Mouse (Mus musculus) heart, adult 8-10 months (tissue): ENCODE measurements around the gene Pus7l. TPM values are rescaled to one million over a fixed set of nuclear protein-coding genes. Genes with fewer than 3 reads are reported as not detected.

Experiments
- DNase-seq: peaks from one replicate; pipeline ENCODE4 v3.0.0; 2022; ENCODE audit warnings: low spot score
- total RNA-seq, 4 experiments: library from RNA; stranded (reverse); gene quantifications; 2 replicates each; pipeline ENCODE4 v1.2.4; 2022

Gene Pus7l
- total RNA-seq, result 1 to 10 TPM; 1.7 to 2.5 (median 2.1) TPM

DNA sequence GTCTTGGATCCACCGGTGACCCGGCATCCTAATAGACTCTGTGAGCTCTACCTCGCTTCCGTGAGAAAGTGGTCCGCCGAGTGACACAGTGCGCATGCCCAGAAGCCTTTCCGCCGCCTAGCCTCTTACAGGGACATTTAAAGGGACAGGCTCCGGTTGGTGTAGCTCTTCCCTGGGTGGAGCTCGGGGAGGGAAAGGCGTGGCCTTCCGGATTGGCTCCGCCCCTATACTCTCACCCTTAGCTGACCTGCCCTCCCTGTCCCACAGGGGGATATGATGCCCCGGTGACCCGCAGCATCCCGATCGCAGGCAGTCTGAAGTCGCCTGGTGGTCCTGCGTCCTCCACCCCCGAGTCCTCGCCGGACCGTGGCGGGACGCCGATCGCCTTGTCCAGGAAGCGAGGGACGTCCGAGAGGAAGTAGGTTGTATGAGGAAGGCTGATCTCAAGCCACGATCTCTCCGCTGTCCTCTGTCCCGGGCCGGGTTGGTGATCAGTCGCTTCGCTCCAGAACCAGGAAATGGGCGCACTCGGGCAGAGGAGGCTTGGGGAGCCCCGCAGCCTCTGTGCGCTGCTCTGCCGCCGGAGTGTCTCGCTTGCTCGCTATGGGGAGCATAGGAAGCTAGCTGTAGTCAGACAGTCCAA lies at the start of gene Pus7l, which contains the start of gene Irak4:
TSS of gene Pus7l (minus strand) at position 139 of the 643 bp plus-strand sequence.
TSS of gene Irak4 (plus strand) at position 235 of the 643 bp plus-strand sequence.
- DNase-seq, result peak; percentile 94

DNA sequence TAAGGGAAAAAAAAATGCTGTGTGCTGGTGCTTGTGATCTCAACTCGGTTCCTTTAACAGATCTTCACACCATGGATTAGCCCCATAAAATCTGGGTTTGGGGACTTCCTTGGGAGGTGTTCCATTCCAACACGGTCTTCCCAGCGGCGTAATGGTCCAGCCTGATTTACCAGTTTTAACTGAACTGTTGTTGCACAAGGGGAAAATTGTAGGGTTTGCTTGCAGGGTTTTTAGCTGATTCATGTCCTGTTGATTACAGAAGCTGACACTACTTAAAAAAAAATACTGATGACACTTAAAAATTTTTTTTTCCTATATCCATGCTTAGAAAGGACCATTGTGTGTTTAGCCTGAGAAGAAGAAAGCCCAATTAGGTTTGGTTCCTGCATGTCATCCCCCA lies 48.0 kb upstream of the Pus7l start:
- DNase-seq, result no peak

DNA sequence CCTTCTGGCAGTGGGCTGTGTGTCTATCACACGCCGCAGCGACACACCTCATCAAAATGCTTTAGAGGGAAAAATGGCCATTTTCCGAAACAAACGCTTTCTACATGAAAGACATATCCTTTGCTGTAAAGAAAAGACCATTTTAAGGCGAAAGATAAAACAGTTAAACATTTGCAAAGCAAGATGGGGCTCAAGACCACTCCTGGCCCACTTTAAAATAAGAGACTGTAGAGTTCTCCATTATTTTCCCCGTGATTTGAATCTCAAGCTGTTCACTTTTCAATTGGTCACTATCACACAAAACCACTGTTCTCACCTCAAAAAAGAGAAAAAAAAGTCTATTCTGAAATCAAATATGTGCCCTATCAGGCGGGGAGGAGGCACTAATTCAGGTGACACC lies 46.7 kb upstream of the Pus7l start:
- DNase-seq, result no peak

DNA sequence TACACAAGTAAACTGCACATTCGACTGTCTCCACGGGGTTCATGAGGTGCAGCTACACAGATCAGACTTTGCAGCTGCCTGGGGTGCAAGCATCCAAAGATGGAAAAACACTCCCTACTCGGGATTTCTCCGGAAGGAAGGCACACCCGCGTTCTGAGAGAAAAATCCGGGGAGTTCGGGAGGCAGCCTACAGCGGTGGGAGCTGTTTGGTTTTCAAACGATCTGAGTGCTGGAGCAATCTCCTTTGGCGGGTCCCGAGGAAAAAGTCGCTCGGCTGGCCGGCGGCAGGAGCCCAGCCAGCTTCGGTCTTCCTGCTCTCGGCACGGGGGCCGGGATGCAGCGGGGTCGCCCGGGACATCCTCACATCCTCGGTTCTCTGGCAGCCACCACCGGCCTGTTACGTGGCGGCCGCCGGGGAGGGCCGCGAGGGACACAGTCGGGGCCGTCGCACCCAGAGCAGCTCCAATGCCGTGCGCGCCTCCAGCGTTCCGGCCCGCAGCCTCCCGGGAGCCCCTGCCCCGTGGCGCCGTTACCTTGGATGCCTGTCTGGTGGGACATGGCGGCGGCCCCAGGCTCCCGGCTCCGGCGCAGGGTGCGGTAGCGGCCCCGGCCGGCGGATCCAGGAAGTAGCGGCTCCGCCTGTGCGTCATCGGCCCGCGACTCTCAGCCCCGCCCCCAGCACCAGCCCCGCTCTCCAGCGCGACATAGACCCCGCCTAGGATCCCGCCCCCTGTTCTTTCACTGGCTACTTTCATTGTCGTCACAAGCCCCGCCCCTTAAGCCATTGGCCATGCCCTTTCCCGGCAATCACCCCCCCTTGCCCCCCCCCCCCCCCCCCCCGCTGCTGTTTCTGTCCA lies 46.1 kb upstream of the Pus7l start, which contains the start of gene Twf1:
TSS of gene Twf1 (minus strand) at position 671 of the 857 bp plus-strand sequence.
- peak; percentile 97 for DNase-seq

DNA sequence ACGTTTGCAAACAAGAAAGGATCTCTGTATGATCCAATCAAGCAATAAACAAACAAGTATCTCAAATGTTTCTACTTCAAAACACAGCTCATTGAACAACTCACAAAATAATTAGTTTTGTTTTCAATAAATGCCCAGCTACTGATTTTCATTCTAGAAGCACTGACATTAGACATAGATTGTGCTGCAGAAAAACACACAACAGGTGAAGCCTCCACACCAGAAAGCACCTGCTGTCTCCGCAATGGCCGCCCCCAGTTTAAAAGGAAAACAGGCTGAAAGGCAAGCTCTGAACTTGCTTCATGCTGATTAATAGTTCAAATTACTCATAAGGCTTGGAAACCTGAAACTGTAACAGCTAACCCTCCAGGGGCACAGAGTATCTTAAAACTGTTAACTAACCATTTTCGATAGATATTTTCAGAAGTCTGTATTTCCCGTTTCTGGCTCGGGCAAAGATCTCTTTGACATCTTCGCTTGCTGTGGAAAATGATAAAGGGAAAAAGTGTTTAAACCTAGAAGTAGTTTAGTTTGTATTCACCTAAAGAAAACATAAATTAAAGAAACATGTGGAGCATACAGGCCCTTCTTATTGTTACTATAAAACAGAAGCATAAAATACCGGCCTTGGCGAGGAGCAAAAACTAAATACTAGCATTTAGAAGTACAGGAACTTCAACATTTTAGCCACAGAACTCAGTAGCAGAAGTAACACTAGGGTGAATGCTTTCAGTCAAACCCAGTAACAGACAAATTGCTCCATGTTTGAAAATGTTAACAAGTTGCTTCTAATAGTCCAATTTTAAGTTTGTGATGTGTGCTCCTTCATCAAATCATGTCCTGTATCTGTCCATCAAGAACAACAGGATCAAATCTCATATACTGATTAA lies 44.7 kb upstream of the Pus7l start:
- DNase-seq, result no peak

DNA sequence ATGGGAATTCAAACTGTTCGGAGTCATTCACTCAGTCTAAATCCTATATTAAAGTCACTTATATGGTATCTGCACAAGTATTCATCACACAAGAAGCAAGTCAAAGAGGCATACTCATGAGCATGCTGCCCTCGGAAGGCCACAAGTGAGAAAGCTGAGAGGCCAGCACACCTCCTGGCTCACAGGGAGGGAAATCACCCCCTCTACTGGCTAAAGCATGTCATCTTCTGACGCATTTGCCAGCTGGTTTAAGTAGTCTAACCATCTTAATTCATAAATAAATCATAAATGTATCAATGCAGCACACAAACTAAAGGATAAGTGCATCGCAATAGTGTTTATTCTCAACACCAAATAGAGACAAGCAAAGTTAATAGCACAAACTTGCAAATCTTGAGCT lies 41.4 kb upstream of the Pus7l start:
- DNase-seq, result no peak

DNA sequence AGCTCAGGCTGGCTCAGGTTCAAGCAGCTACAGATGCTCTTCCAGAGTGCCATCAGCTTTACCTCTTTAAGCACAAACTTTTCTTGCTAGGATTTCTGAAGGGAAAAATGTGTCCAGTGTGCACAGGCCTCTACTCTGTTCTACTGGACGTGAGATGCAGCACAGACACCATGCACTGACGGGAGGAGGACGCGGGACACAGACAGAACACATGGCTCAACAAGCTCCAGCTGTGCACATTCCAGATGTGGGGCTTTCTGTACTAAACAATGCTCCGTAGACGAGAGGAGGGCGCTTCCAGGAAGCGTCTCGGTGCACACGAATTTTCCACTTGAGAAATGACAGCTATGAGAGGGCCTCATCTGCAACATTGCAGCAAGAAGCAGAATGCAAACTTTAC lies 39.8 kb upstream of the Pus7l start:
- DNase-seq, result no peak

DNA sequence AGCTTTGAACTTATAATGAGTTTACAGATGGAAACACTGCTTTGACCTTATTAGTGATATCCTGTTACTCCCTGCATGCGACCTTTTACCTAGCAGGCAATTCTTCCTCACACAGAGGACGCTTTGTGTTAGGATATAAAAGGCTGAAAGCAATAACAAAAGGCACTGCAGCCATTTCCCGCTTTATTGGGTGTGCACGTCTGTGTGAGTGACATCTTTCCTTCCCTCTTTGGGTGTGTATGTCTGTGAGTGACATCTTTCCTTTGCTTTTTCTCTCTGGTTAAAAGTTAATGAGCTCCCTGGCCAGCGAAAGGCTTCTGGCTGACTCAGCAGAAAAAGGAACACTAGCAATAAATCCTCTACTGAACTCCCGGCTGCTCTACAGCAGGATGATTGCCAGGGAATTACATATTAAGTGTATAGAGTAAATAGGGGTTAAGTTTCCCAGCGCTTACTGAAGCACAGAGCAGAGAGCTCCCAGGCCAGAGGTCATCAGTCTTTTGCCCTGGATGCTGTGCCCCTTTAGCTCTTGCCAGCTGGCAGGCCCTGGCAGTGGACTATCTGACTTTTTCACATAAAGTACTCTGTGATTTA lies 38.8 kb upstream of the Pus7l start:
- no peak for DNase-seq

DNA sequence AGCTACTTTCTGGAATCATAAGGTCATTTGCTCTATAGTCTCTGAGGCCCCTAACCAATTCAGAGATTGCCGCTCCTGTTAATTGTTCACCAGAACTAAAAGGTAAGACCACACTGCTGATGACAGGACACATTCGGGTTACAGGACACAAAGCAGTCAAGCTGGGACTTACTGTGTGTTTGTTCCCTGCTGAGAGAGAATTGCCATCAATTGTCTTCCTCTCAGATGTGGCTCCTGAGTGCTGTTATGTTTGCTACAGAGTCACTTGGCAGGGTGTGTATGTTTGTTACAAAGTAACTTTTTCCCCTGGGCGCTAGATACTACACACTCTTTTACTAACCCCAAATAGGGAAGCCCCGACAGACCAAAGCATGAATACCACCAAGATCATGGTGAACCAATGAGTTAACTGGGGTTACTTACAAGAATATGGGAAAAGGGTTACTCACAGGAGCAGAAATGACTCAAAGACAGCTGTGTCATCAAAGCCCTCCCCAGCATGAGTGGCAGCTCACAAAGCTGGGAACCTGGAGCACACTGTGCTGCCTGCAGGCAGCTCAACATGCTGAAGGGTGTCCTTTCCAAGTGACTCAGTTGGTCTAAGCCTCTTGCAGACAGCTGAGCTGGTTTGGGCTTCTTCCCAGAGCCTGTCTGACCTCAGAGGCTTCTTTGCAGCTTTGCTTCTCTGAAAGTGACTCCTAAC lies 31.4 kb upstream of the Pus7l start:
- DNase-seq, result no peak

DNA sequence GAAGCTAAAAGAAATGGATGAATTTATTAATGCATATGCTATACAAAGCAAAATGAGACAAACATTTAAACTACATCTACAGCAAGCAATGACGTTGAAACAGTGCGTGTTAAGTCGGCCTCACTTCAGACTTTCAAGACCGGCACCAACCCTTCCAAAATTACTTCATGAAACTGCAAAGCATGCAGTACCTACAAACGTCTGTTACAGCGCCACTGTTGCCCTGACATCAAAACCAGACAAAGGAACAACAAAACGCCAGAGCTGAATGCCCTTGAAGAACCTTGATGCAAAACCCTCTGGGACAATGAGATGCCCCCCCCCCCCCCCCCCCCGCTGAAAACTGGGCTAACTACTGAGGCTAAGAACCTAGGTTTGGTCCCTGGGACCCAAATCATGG lies 29.4 kb upstream of the Pus7l start:
- DNase-seq, result no peak

DNA sequence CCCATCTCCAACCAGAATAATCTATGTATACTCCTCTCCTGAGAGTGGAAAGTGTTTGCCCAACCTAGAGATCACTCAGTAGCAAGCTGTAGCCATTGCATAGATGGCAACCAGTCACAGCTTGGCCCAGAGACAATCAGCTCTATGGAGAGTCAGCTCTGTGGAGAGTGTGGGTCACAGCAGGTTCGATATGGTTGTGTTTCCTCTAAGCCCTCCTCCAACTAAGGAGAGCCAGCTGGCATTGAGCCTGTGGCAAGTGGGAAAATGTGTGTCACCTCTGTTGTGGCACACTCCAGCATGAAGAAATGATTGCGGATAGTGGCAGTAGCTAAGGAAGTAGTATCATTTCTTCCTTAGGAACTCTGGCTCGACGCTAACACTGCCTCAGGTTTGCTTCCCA lies 28.2 kb upstream of the Pus7l start:
- DNase-seq, result no peak

DNA sequence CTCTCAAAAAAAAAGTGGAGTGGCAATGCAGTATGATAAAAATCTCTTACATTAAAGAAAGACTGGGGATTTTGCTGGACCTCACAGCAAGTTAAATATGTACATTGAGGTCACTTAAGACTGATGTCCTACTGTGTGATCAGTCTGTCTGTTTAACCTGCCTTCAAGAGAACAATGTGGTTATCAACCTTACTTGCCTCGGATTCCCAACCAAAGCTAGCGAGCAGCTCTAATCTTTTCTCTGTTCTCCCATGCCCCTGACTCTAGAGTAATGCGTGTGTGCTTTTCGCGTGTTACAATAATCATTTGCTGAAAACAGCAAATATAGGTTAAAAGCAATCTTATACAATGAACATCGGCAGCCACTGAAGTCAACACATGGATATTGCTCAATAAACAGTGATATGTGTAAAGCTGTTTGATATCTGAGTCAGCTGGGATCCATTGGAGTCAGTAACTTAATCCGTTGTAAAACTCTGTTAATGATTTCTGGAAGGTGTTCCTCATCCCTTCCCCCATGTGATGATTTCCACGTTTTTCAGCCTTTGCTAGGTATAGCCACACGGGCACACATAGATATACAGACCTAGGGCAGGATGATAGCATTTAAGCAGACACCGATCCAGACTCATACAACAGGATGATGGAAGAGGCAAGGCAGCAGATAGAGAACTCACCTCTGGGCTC lies 25.3 kb upstream of the Pus7l start:
- no peak for DNase-seq

DNA sequence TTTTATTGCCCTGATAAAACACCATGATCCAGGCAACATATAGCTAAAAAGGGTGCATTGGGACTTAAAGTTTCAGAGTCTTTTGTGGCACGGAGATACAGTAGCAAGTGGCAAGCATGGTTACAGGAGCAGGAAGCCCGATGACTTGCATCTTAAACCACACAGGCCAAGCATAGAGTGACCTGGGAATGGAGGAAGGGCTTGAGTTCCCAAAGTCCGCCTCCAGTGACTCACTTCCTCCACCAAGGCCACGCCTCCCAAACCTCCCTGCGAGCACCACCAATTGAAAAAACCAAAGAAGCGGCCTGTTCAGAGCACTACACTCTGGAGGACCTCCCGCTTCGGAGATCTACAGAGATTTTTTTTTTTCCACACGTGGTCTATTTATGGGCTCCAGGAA lies 22.5 kb upstream of the Pus7l start:
- no peak for DNase-seq

DNA sequence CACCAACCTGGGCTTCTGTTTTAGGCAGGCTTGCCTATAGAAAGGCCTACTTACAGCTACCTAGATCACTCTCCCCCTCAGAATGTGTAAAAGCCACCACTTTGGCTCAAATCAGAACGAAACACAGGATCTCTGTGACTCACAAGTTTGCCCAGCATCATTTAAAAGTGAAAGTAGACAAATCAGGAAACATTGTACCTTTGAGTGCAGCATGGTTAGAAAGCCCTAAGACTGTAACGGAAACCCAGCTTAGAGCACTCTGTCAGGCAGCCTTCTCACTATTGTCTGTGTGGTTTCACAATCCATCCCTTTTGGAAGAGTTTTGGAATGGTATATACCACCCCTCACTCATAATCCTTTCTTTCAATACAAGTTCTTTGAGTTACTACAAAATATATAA lies 21.6 kb upstream of the Pus7l start:
- no peak for DNase-seq

DNA sequence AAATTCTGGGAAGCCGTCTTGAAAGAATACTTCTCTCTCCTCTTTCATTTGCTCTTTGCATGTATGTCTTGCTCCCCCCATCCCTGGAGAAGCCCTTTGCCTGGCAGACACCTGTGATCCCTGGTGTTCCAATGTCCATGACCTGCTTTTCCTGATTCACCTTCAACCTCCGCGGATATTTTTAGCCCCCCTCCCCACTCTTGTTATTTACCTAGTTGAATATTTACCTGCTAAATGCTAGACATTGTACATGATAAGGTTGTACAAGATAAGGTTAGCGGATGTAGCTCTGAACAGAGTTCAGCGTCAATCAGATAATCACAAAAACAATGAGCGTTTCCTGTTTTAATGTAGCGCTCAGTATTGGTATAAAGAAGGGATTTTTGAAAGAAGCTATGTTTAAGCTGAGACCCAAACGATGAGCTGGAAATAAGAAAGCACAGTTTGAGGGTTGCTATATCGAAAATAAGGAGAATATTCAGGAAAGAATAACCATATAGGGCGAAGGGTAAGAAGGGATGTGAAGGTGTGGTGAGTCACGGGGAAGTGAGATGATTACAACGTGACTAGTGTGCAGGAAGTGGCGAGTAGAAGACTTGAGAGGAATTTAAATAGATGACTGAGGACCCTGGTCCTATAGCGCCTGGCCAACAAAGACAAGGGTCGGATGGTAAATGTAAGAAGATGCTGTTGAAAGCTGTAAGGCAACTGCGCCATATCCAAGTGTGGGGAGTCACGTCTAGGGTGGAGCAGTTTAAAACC lies 15.7 kb upstream of the Pus7l start:
- DNase-seq, result no peak

DNA sequence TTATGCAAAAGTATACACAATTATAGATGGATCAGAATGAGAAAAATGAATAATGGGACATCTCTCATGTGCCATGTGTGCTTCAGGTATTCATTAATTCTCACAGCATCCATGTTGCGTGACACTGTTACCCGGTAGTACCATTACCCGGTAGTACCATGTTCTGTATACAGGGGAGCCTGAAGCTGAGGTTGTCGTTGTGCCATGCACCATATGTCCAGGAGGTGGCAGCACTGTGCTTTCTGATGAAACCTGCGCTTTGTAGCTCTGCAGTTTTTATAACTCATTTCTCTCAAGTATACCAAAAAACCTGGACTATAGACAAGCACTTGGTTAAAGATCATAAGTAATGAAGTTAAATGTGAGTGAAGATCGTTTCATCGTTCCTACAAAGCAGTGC lies 14.1 kb upstream of the Pus7l start:
- peak; percentile 80 for DNase-seq

DNA sequence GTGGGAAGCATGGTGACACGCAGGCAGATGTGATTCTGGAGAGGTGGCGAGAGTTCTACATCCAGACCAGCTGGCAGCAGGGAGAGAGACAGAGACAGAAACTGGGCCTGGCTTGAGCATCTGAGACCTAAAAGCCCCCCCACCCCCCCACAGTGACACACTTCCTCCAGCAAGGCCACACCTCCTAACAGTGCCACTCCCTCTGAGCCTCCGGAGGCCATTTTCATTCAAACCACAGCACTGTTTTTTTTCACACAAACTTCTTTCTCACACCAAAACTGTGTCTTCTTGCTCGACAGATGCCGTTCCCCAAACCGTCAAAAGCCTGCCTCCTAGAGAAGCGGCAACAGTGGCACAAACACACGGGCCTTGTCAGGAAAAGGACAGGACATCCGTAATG lies 10.2 kb upstream of the Pus7l start:
- no peak for DNase-seq

DNA sequence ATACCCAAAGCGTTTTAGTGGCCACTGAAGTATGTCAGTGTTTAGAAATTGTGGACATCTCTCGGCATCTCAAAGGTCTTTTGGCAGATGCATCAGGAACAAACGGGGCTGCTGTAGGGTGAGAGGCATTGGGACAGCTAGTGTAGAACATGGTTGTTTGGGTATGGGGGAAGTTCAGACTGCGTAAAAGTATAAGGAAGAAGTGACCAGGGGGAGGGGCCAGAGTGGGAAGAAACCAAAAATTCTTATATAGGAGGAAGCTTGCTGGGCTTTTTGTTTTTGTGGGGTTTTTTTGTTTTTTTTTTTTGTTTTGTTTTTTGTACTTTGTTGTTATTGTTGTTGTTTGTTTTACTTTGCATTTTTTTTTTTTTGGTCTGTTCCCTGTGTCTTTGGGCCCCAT lies 1.5 kb upstream of the Pus7l start:
- no peak for DNase-seq

DNA sequence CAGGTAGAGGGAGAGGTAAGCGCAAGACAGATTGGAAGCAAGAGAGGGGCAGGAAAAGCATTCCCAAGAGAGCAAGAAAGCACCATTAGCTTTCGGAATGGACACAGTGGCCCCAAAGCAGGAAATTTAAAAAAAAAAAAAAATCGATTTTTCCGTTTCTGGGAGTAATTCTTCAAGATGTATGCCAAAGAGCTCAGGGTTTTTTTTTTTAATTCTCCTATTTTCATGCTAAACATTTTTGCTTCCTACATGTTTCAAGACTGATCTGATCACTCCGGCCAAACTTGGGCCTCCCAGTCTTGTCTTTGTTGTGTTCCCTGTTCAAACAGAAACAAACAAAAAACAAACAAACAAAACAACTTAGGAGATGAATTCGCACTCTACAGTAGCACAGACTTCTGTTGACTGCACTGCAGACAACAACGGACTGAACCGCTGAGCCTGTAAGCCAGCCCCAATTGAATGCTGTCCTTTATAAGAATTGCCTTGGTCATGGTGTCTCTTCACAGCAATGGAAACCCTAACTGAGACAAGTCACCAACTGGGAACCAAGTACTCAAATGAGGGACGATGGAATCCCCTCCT lies 797 bp upstream of the Pus7l start:
- DNase-seq, result no peak
